Mouse (Mus musculus) gonadal fat pad, adult 2 months (tissue): ENCODE results near the gene Rtl8a. TPM values are rescaled to one million over a fixed set of nuclear protein-coding genes. Genes with fewer than 3 reads are reported as not detected.
"Not testable (repeated sequence)": the region's sequence is repeated elsewhere in the genome, so short reads cannot be mapped to it uniquely, and the experiment has no call there.

ENCODE experiments used
- DNase-seq: peaks from one replicate; pipeline ENCODE4 v3.0.0-alpha.2; 2012; ENCODE audit warnings: low read depth
- polyA plus RNA-seq: library from polyadenylated mRNA; depleted of rRNA; stranded (reverse); fragments of >200 nt; gene quantifications from 2 replicates; pipeline ENCODE4 v1.2.3, GENCODE M21; 2012; rRNA removed

Rtl8a gene
- 107 and 154 TPM in 2 replicates for polyA plus RNA-seq

GRCm38 (mm10) chrX:53642980-53643961 lies at the start of gene Rtl8a:
Gene Rtl8a, minus strand, starts transcription at chrX:53643682.
- DNase-seq = peak; percentile 28

- no peak for DNase-seq
These were observed 49.7 kb upstream of the Rtl8a start for GRCm38 (mm10) chrX:53693141-53693540.

GRCm38 (mm10) chrX:53692065-53692464 lies 48.6 kb upstream of the Rtl8a start:
- no peak for DNase-seq

GRCm38 (mm10) chrX:53684676-53685075 lies 41.2 kb upstream of the Rtl8a start:
- not testable (repeated sequence) for DNase-seq

- not testable (repeated sequence) for DNase-seq
These were observed 39.2 kb upstream of the Rtl8a start for GRCm38 (mm10) chrX:53682650-53683049.

GRCm38 (mm10) chrX:53676943-53677342 lies 33.5 kb upstream of the Rtl8a start:
- DNase-seq = not testable (repeated sequence)

GRCm38 (mm10) chrX:53670696-53671095 lies 27.2 kb upstream of the Rtl8a start:
- DNase-seq = not testable (repeated sequence)

GRCm38 (mm10) chrX:53670294-53670693 lies 26.8 kb upstream of the Rtl8a start, which contains the start of gene Rtl8b:
Gene Rtl8b, minus strand, starts transcription at chrX:53670408.
- DNase-seq = no peak

- DNase-seq = not testable (repeated sequence)
These were observed 26.2 kb upstream of the Rtl8a start for GRCm38 (mm10) chrX:53669557-53670270.

GRCm38 (mm10) chrX:53652917-53653316 lies 9.4 kb upstream of the Rtl8a start:
- DNase-seq = not testable (repeated sequence)

- DNase-seq = no peak
These were observed 2.4 kb upstream of the Rtl8a start for GRCm38 (mm10) chrX:53645885-53646284.

GRCm38 (mm10) chrX:53642604-53642979 lies 890 bp downstream of the Rtl8a start:
- not testable (repeated sequence) for DNase-seq

GRCm38 (mm10) chrX:53638107-53638506 lies 5.4 kb downstream of the Rtl8a start:
- DNase-seq = not testable (repeated sequence)

- DNase-seq = not testable (repeated sequence)
These were observed 32.1 kb downstream of the Rtl8a start for GRCm38 (mm10) chrX:53611395-53611794.

GRCm38 (mm10) chrX:53610571-53610970 lies 32.9 kb downstream of the Rtl8a start:
- no peak for DNase-seq

- DNase-seq = not testable (repeated sequence)
These were observed 34.6 kb downstream of the Rtl8a start, which contains the start of gene Gm14597 for GRCm38 (mm10) chrX:53608879-53609278. Gene Gm14597, minus strand, starts transcription at chrX:53608979.

GRCm38 (mm10) chrX:53608122-53608813 lies 35.2 kb downstream of the Rtl8a start:
- DNase-seq = no peak

GRCm38 (mm10) chrX:53607242-53608121 lies 36.0 kb downstream of the Rtl8a start, which contains the start of gene Rtl8c:
Gene Rtl8c, plus strand, starts transcription at chrX:53608032.
- no peak for DNase-seq

- DNase-seq = not testable (repeated sequence)
These were observed 37.3 kb downstream of the Rtl8a start for GRCm38 (mm10) chrX:53606176-53606575.

GRCm38 (mm10) chrX:53599993-53600392 lies 43.5 kb downstream of the Rtl8a start:
- not testable (repeated sequence) for DNase-seq
